25 mouse cellular contexts compared by ENCODE assay signal in genomic region chr9:29433156-29433555, GRCm38 (mm10).
DNase-seq lines count a peak whose midpoint lies in the region; ATAC-seq lines count a peak whose summit lies in the region.
"Had no signal": no experiment of that assay in that cellular context is flagged by ENCODE, and none has a peak within 500 bp of the region (broad histone marks: within the 10 kb centered on the region; RNA-seq: fewer than 3 reads in every experiment).

No protein-coding gene starts in this region.

- no peaks in the 10 kb centered on the region for H3K9me3 ChIP-seq in hindbrain, embryonic 10.5 days
- no peaks in the 10 kb centered on the region for H3K9me3 ChIP-seq in hindbrain, embryonic 12.5 days (replicated peaks)
- no peaks in the 10 kb centered on the region for H3K9me3 ChIP-seq in midbrain, embryonic 13.5 days
- H3K9me3 ChIP-seq in midbrain, embryonic 14.5 days (ENCODE audit: control insufficient read depth, low read length), result no peaks in the 10 kb centered on the region
- H3K9me3 ChIP-seq: forebrain, embryonic 15.5 days; heart, embryonic 10.5 days; hindbrain, embryonic 15.5 days; liver, embryonic 15.5 days; midbrain, embryonic 12.5 days had no signal

- H3K9ac ChIP-seq in hindbrain, embryonic 12.5 days, result no peak overlapping the region
- no peak overlapping the region for H3K9ac ChIP-seq in midbrain, embryonic 13.5 days (replicated peaks)
- H3K9ac ChIP-seq in midbrain, embryonic 14.5 days (replicated peaks; ENCODE audit: low read length), result no peak overlapping the region
- H3K9ac ChIP-seq: forebrain, embryonic 15.5 days; hindbrain, embryonic 15.5 days; liver, embryonic 15.5 days; lung, embryonic 14.5 days; midbrain, embryonic 12.5 days had no signal

- no peak overlapping the region for H3K4me3 ChIP-seq in hindbrain, embryonic 10.5 days
- H3K4me3 ChIP-seq in hindbrain, embryonic 12.5 days, result no peak overlapping the region
- no peak overlapping the region for H3K4me3 ChIP-seq in midbrain, embryonic 13.5 days (replicated peaks)
- H3K4me3 ChIP-seq in midbrain, embryonic 14.5 days (replicated peaks; ENCODE audit: low read depth, low read length), result no peak overlapping the region
- H3K4me3 ChIP-seq: forebrain, embryonic 15.5 days; heart, embryonic 10.5 days; hindbrain, embryonic 15.5 days; liver, embryonic 15.5 days; midbrain, embryonic 12.5 days had no signal

- no peaks in the 10 kb centered on the region for H3K36me3 ChIP-seq in hindbrain, embryonic 10.5 days
- H3K36me3 ChIP-seq in hindbrain, embryonic 12.5 days, result no peaks in the 10 kb centered on the region
- no peaks in the 10 kb centered on the region for H3K36me3 ChIP-seq in midbrain, embryonic 13.5 days
- no peaks in the 10 kb centered on the region for H3K36me3 ChIP-seq in midbrain, embryonic 14.5 days (ENCODE audit: control insufficient read depth, insufficient read depth, low read length)
- H3K36me3 ChIP-seq: forebrain, embryonic 15.5 days; heart, embryonic 10.5 days; hindbrain, embryonic 15.5 days; liver, embryonic 15.5 days; midbrain, embryonic 12.5 days had no signal

- peaks cover 22% of the 10 kb centered on the region for H3K27me3 ChIP-seq in hindbrain, embryonic 10.5 days (ENCODE audit: insufficient read depth, poor library complexity, severe bottlenecking)
- H3K27me3 ChIP-seq in hindbrain, embryonic 12.5 days, result no peaks in the 10 kb centered on the region
- H3K27me3 ChIP-seq in midbrain, embryonic 13.5 days, result peaks cover 4% of the 10 kb centered on the region; the same call in 1 of the 2 replicates
- no peaks in the 10 kb centered on the region for H3K27me3 ChIP-seq in midbrain, embryonic 14.5 days (ENCODE audit: control insufficient read depth, insufficient read depth, low read length)
- H3K27me3 ChIP-seq: CH12.LX; forebrain, embryonic 15.5 days; hindbrain, embryonic 15.5 days; liver, embryonic 15.5 days had no signal

- ATAC-seq in hindbrain, embryonic 12.5 days (ENCODE audit: low FRiP score), result no peak
- ATAC-seq in midbrain, embryonic 13.5 days, result 0 out of 2 replicates have a peak, but pooled peaks have one; percentile 40
- ATAC-seq in midbrain, embryonic 14.5 days (ENCODE audit: low FRiP score, low TSS enrichment), result no peak
- ATAC-seq: inflammation-experienced regulatory T-cells, adult 6 months had no signal

- WGBS in hindbrain, embryonic 10.5 days, result 53% methylated on average over 7 of the region's 7 CpGs
- 64% methylated on average over 7 of the region's 7 CpGs for WGBS in hindbrain, embryonic 12.5 days
- 67% methylated on average over 7 of the region's 7 CpGs for WGBS in midbrain, embryonic 13.5 days
- 67% methylated on average over 7 of the region's 7 CpGs for WGBS in midbrain, embryonic 14.5 days

- H3K4me2 ChIP-seq in hindbrain, embryonic 12.5 days (replicated peaks), result no peak overlapping the region
- no peak overlapping the region for H3K4me2 ChIP-seq in midbrain, embryonic 13.5 days (replicated peaks)
- no peak overlapping the region for H3K4me2 ChIP-seq in midbrain, embryonic 14.5 days (ENCODE audit: low read length)
- H3K4me2 ChIP-seq: forebrain, embryonic 15.5 days; hindbrain, embryonic 15.5 days; liver, embryonic 15.5 days; lung, embryonic 14.5 days had no signal

- H3K27ac ChIP-seq in hindbrain, embryonic 10.5 days, result 0 out of 2 replicates have a peak overlapping the region, but pooled peaks have one; percentile 50
- no peak overlapping the region for H3K27ac ChIP-seq in hindbrain, embryonic 12.5 days
- H3K27ac ChIP-seq in midbrain, embryonic 13.5 days, result no peak overlapping the region
- no peak overlapping the region for H3K27ac ChIP-seq in midbrain, embryonic 14.5 days (replicated peaks; ENCODE audit: low read depth, low read length)
- H3K27ac ChIP-seq: forebrain, embryonic 15.5 days; heart, embryonic 10.5 days; liver, embryonic 15.5 days; midbrain, embryonic 12.5 days had no signal

- peak; percentile 25 for DNase-seq in embryo, embryonic 10 days (ENCODE audit: low spot score)
- DNase-seq in embryo, embryonic 9.5 days (ENCODE audit: extremely low spot score), result no peak
- DNase-seq in hindbrain, embryonic 10.5 days (ENCODE audit: low spot score), result no peak
- no peak for DNase-seq in midbrain, embryonic 14.5 days
- DNase-seq in cerebellum, postnatal 10 days, result no peak
- no peak for DNase-seq in gastrocnemius, postnatal 25 days
- DNase-seq: adrenal gland, adult 8-10 months; cerebellum, adult 11 months; cerebellum, adult 9-11 months; heart, postnatal 4 days; kidney, adult 2 months; kidney, postnatal 14 days; liver; thymus, adult 2 months; thymus, postnatal 36 days had no signal

- H3K4me1 ChIP-seq in hindbrain, embryonic 10.5 days (replicated peaks), result peaks cover 31% of the 10 kb centered on the region
- H3K4me1 ChIP-seq in hindbrain, embryonic 12.5 days, result peaks cover 36% of the 10 kb centered on the region
- H3K4me1 ChIP-seq in midbrain, embryonic 13.5 days (replicated peaks), result peaks cover 30% of the 10 kb centered on the region
- H3K4me1 ChIP-seq in midbrain, embryonic 14.5 days (ENCODE audit: control insufficient read depth, insufficient read depth, low read length), result peaks cover 19% of the 10 kb centered on the region
- H3K4me1 ChIP-seq: liver, embryonic 15.5 days had no signal
